Mouse (Mus musculus) midbrain, embryonic 10.5 days (tissue): ENCODE measurements around the gene Macrod2. TPM values are rescaled to one million over a fixed set of nuclear protein-coding genes. Genes with fewer than 3 reads are reported as not detected.

ENCODE experiments used
- DNase-seq: peaks from one replicate; pipeline ENCODE4 v3.0.0-alpha.2; 2017; ENCODE audit warnings: low spot score
- H3K27ac ChIP-seq: fragments of 300-500 bp; sonication (generic); replicated peaks from 2 replicates; pipeline ENCODE4 v1.5.1; 2016; ENCODE audit warnings: mild to moderate bottlenecking
- H3K27me3 ChIP-seq: fragments of 300-500 bp; sonication (generic); 2 replicates; pipeline ENCODE4 v1.6.1; 2016; ENCODE audit warnings: low read depth, mild to moderate bottlenecking; ENCODE audit not compliant: poor library complexity, severe bottlenecking
- H3K36me3 ChIP-seq: fragments of 300-500 bp; sonication (generic); 2 replicates; pipeline ENCODE4 v1.6.1; 2016; ENCODE audit warnings: mild to moderate bottlenecking, moderate library complexity
- H3K4me1 ChIP-seq: fragments of 300-500 bp; sonication (generic); 2 replicates; pipeline ENCODE4 v1.6.1; 2016
- H3K4me3 ChIP-seq: fragments of 300-500 bp; sonication (generic); 2 replicates; pipeline ENCODE4 v1.5.1; 2016; ENCODE audit warnings: mild to moderate bottlenecking, moderate library complexity
- H3K9me3 ChIP-seq: fragments of 300-500 bp; sonication (generic); replicated peaks from 2 replicates; pipeline ENCODE4 v1.6.1; 2016; ENCODE audit warnings: mild to moderate bottlenecking
- WGBS: fragments of 180-500 bp; shearing (Covaris S2); methylation state at CpG from one replicate; pipeline ENCODE4 v1.1.7; 2016; 5-methylcytosine and 5-hydroxymethylcytosine counted together
- polyA plus RNA-seq: library from polyadenylated mRNA; unstranded; fragments of >200 nt; fragmentation: Nextera tagmentation; extraction: Ambion mirVana; gene quantifications from 2 replicates; pipeline ENCODE4 v1.2.1, GENCODE M21; 2016

Gene Macrod2
- polyA plus RNA-seq, 1 experiment from 2014 or later, result 39.4 TPM

DNA sequence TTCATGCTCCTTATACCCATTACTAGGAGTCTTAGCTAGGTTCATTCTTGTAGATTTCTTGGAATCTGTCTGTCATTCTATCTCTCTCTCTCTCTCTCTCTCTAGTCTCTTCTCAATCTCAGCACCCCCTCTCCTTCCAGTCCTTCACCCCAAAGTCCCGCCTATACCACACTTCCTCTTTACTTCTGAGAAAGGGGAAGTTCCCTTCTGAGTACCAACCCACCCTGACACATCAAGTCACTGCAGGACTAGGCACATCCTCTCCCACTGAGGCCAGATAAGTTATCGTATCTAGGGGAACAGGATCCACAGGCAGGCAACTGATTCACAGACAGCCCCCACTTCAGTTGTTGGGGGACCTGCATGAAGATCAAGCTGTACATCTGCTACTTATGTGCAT, 389.5 kb downstream of the Macrod2 start:
- Histone ChIP-seq H3K9me3 (no peaks in the 10 kb centered on the region), H3K4me3 (no peak overlapping the region), H3K4me1 (no peaks in the 10 kb centered on the region), H3K36me3 (no peaks in the 10 kb centered on the region), H3K27me3 (no peaks in the 10 kb centered on the region), H3K27ac (no peak overlapping the region)
- no peak for DNase-seq
- WGBS, result 87% methylated on average over 2 of the region's 2 CpGs

DNA sequence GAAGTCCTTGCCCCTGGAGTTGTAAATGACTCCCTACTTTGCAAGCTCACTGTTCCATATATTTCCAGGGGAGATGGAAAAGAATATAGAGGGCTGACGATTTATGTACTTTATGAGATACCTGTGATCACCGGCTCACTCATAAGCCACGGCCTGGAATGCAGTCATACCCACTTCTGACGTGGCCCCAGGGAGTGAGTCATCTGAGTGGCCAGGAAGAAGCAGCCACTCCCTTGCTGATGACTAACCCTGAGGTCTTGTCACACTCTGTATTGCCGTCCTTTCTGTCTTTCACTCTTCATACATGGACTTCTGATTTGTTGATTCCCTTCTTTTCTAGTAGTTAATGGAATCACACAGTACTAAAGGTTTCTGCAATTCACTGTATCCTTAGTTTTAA, 395.3 kb downstream of the Macrod2 start:
- no peak overlapping the region for H3K4me3 ChIP-seq
- H3K27me3 ChIP-seq, result no peaks in the 10 kb centered on the region
- H3K36me3 ChIP-seq, result no peaks in the 10 kb centered on the region
- 83% methylated on average over 5 of the region's 5 CpGs for WGBS
- H3K9me3 ChIP-seq, result no peaks in the 10 kb centered on the region
- H3K4me1 ChIP-seq, result no peaks in the 10 kb centered on the region
- no peak for DNase-seq
- H3K27ac ChIP-seq, result no peak overlapping the region

DNA sequence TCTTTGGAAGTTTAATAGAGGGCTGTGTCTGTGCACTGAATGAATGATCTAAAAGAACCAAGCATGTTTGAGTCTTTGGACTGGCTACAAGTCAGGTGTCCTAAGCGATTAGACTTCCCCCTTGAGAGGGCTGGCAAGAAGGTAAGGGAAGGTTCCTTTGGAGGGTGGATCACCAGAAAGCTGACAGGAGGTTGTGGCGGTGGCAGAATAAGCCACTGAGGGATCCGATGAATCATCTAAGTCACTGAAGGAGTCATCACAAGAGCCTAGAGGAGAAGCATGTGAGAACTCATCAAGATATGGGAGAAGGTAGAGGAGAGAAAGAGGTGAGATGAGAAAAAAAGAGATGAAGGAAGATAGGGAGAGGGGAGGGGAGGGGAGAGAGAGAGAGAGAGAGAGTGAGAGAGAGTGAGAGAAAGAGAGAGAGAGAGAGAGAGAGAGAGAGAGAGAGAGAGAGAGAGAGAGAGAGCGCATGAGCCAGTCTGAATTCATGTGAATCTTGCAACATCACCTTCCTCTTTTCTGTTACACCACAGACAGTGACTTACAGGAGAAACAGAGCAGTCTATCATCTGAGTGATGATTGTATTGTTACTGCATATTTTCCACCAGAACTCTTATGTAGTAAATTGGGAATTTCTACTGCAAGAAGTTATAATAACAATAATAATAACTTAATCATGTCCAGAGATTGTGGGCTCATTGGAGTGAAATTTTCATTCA, 398.9 kb downstream of the Macrod2 start:
- no peaks in the 10 kb centered on the region for H3K4me1 ChIP-seq
- no peak for DNase-seq
- no peaks in the 10 kb centered on the region for H3K36me3 ChIP-seq
- H3K9me3 ChIP-seq, result no peaks in the 10 kb centered on the region
- no peak overlapping the region for H3K27ac ChIP-seq
- no peaks in the 10 kb centered on the region for H3K27me3 ChIP-seq
- 83% methylated on average over 4 of the region's 4 CpGs for WGBS
- H3K4me3 ChIP-seq, result no peak overlapping the region

DNA sequence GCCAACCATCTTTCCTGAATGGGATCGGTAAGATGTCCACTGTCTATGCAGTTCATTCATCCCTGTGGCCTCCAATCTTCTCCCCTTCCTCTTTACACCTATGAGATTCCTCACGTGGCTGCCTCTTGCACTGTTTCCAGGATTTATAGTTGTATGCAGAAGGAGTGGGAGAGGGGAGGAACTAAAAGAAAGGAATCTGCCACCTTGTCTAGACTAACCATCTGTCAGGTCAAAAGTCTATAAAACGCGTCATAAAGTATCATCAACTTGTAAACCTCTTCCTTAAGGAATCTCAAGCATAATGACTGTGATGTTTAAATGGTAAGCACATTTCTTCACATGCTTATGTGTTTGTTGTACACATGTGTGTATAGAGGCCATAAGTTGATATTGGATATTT, 416.6 kb downstream of the Macrod2 start:
- WGBS, result 93% methylated on average over 4 of the region's 4 CpGs
- Histone ChIP-seq H3K27me3 (no peaks in the 10 kb centered on the region), H3K27ac (no peak overlapping the region), H3K4me3 (no peak overlapping the region), H3K4me1 (no peaks in the 10 kb centered on the region), H3K9me3 (no peaks in the 10 kb centered on the region), H3K36me3 (no peaks in the 10 kb centered on the region)
- no peak for DNase-seq

DNA sequence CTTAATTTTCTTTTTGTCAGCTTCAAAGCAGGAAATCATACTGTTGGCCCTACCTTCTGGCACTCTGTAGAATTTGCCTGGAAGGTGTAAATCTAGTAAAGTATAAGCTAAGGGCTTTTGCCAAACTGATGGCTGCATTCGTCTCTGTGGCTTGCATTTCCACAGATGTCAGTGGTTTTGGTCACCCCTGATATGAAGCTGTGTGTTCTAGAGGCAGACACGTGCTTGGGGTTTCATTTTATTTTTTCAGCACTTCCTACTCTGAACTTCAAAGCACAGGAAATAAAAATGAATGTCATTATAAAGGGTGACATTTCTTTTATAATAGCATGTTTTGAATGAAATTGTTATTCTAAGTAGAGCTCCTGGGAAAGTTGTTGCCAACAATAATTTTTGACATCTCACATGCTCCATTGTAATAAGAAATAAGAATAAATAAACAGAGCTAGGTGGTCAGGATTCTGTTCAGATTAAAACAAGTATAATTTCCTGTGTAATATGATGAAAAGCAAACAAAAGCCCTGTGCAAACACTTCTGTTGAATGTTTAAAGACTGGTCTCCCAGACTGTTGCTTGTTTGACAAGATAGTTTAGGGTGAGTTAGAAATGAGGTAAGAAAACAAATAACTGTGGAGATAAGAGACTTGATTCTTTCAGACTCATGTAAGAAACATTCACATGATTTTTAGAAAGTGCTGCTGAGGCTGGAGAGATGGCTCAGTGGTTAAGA, 424.4 kb downstream of the Macrod2 start:
- H3K27me3 ChIP-seq, result no peaks in the 10 kb centered on the region
- 69% methylated on average over 2 of the region's 2 CpGs for WGBS
- no peak overlapping the region for H3K27ac ChIP-seq
- H3K36me3 ChIP-seq, result no peaks in the 10 kb centered on the region
- H3K9me3 ChIP-seq, result no peaks in the 10 kb centered on the region
- no peaks in the 10 kb centered on the region for H3K4me1 ChIP-seq
- H3K4me3 ChIP-seq, result no peak overlapping the region
- no peak for DNase-seq

DNA sequence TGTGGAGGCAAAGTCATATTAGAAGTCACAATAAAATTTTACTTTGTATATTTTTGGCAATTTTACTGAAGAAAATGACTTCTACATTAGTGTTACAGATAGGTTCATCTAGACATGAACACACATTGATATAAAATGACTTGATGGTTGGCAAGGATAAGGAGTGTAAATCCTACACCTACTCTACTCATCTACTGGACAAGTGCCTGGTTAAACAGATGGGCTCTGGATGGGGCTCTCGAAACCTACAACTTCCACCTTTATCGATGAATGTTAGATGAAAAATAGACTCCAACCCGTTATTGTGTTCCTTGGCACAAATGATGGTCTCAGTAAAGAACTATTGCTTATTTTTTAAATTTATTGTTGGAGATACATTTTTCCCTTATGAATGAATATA, 427.3 kb downstream of the Macrod2 start:
- Histone ChIP-seq H3K4me3 (no peak overlapping the region), H3K27me3 (no peaks in the 10 kb centered on the region), H3K36me3 (no peaks in the 10 kb centered on the region), H3K27ac (no peak overlapping the region), H3K9me3 (no peaks in the 10 kb centered on the region), H3K4me1 (no peaks in the 10 kb centered on the region)
- 98% methylated on average over 3 of the region's 3 CpGs for WGBS
- DNase-seq, result no peak

DNA sequence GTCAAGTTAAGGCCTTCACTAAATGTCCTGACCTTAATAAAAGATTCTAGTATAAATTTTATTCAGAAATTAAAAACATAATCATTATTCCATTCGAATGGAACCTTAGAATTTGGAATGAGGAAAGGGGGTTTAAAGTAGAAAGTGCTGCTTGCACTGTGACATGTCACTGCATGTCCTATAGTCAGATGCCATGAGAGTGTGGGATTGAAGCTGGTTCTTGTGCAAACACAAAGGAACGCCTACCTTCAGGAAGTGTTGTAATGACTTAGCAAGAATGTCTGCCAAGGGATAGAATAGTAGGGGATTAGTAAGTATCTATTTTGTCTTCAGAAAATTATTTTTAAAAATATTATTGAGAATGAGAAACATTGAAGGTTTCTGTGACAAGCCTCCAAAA, 431.1 kb downstream of the Macrod2 start:
- Histone ChIP-seq H3K27me3 (no peaks in the 10 kb centered on the region), H3K36me3 (no peaks in the 10 kb centered on the region), H3K4me3 (no peak overlapping the region), H3K4me1 (no peaks in the 10 kb centered on the region), H3K9me3 (no peaks in the 10 kb centered on the region), H3K27ac (no peak overlapping the region)
- 84% methylated on average over 2 of the region's 2 CpGs for WGBS
- no peak for DNase-seq

DNA sequence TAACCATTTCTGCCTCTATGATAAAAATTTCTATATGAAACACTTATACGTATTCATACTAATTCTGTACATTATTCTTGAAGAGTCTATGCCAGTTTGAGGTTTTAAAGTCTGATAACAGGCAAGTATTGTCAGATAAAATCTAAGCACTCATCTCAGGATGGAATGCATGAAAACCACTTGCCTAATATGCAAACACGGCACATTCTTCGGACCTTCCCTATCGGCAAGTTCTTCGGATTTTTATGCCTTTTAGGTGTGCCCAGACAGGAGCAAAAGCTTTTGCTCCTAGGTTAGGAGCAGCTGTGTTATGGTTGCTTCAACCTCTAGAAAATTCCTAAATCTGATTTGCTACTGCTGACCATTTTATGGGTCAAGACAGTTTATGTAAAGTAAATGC, 433.8 kb downstream of the Macrod2 start:
- WGBS, result 94% methylated on average over 5 of the region's 5 CpGs
- Histone ChIP-seq H3K36me3 (no peaks in the 10 kb centered on the region), H3K4me3 (no peak overlapping the region), H3K27ac (no peak overlapping the region), H3K9me3 (no peaks in the 10 kb centered on the region), H3K27me3 (no peaks in the 10 kb centered on the region), H3K4me1 (no peaks in the 10 kb centered on the region)
- no peak for DNase-seq

DNA sequence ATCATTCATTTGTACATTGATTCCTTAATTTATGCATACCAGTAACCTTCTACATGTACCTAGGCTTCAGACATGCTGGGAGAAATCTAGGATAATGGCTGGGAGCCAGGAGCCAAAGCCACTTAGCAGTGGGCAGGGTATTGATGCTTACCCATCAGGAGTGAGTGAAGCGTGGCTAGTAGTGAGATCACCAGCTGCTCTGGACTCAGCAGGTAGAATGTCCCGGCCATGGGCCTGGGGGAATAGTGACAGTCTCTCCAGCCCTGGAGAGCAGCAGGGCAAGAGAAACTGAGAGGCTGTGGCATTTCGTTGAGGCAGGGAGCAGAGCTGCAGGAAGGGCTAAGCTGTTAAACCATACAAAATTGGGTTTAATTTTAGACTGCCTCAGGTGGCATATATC, 435.0 kb downstream of the Macrod2 start:
- Histone ChIP-seq H3K27ac (no peak overlapping the region), H3K9me3 (no peaks in the 10 kb centered on the region), H3K4me1 (no peaks in the 10 kb centered on the region), H3K4me3 (no peak overlapping the region), H3K27me3 (no peaks in the 10 kb centered on the region), H3K36me3 (no peaks in the 10 kb centered on the region)
- WGBS, result 58% methylated on average over 3 of the region's 3 CpGs
- no peak for DNase-seq

DNA sequence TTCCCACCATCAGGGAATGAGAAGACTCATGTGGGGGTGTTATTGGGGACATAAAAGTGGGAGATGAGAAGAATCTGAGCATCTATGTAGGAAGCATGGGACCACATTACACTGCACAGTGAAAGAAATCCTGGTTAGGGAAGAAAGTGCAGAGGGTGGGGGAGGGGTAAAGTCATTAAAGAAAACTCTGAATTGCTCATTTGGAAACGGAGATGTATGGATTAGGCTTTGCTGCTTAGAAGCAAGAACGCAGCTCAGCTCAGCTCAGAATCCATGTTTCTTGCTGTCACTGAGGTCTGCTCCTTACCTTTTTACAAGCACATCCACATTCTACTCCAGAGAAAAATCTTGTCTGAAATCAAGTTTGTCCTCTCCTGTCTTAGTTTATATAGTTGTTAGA, 444.3 kb downstream of the Macrod2 start:
- H3K9me3 ChIP-seq, result no peaks in the 10 kb centered on the region

DNA sequence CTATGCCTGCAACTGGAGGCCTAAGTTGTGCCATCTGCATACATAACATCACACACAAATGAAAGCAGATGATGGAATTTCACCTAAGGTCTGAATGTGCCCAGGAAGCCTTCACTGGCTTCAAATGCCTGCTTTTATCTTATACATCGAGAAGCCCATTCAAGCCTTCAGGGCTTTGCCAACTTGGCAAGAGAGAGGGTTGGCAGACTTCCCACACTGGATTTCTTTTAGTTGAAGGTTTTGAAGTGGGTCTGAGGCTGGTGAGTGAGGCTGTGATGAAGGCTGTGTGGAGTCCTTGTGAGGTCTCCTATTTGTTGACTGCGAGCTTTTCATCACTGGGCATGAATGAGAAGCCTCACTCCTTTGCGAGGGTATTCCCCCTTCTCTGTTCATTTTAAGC, 444.8 kb downstream of the Macrod2 start:
- Histone ChIP-seq H3K27me3 (no peaks in the 10 kb centered on the region), H3K4me3 (no peak overlapping the region), H3K27ac (no peak overlapping the region), H3K9me3 (no peaks in the 10 kb centered on the region), H3K36me3 (no peaks in the 10 kb centered on the region), H3K4me1 (peaks cover 11% of the 10 kb centered on the region)
- WGBS, result 57% methylated on average over 3 of the region's 3 CpGs
- DNase-seq, result no peak

More for the DNA sequence above, 444.3 kb downstream of the Macrod2 start:
- Histone ChIP-seq H3K27me3 (no peaks in the 10 kb centered on the region), H3K27ac (no peak overlapping the region), H3K4me3 (no peak overlapping the region), H3K4me1 (peaks cover 11% of the 10 kb centered on the region), H3K36me3 (no peaks in the 10 kb centered on the region)
- WGBS, result 12% methylated on average over 2 of the region's 2 CpGs
- DNase-seq, result no peak

DNA sequence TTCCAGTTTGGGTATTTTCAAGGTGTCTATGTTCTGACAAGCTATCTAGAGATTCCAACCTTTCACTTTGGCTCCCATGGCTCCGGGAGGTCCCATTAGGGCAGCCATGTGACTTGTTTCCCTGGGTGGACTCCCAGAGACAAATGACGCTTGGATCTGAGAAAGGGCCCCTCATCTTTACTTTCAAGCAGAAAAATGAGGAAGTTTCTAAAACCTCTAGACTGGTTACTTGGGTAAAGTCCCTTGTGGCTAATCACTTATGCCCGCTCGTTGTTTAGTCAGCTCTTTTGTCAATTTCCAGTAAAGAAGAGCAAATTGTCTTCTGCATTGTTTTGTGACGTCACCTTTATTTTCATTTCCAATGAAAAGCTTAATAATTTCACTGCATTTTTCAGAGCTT, 448.9 kb downstream of the Macrod2 start:
- WGBS, result 87% methylated on average over 5 of the region's 5 CpGs
- H3K27ac ChIP-seq, result no peak overlapping the region

DNA sequence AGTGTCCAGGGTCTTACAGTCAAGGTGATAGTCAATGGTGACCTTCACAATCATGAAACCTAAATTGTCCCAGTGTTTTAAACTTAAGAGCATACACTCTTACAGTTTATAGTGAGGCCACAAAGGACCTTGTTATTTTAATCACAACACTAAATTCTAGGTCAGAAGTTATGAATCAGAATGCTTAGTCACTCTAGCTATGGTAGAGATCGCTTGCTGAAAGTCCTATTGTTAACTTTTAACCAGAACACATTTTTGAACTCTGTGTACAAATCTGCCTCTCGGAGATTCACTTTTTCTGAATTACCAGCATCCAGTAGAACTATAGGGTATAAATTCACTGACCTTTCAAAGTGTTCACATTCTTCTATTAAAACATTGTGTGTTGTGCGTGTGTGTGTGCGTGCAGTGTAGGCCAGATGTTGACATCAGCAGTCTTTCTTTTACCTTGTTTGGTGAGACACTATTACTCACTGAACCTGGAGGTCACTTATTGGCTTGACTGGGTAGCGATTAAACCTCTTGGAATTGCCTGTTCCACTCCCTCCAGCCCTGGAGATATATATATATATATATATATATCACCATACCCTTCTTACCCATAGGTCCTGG, 452.8 kb downstream of the Macrod2 start:
- 91% methylated on average over 5 of the region's 5 CpGs for WGBS

More for the DNA sequence above, 448.9 kb downstream of the Macrod2 start:
- H3K27me3 ChIP-seq, result no peaks in the 10 kb centered on the region
- H3K4me1 ChIP-seq, result peaks cover 11% of the 10 kb centered on the region
- DNase-seq, result no peak
- H3K9me3 ChIP-seq, result no peaks in the 10 kb centered on the region
- no peaks in the 10 kb centered on the region for H3K36me3 ChIP-seq
- H3K4me3 ChIP-seq, result no peak overlapping the region

More for the DNA sequence above, 452.8 kb downstream of the Macrod2 start:
- no peaks in the 10 kb centered on the region for H3K9me3 ChIP-seq
- no peak overlapping the region for H3K27ac ChIP-seq
- no peaks in the 10 kb centered on the region for H3K4me1 ChIP-seq
- no peak for DNase-seq
- no peaks in the 10 kb centered on the region for H3K36me3 ChIP-seq
- no peak overlapping the region for H3K4me3 ChIP-seq
- H3K27me3 ChIP-seq, result no peaks in the 10 kb centered on the region
